Mouse (Mus musculus): Measurements from ENCODE around the gene Tmem200a. TPM values are rescaled to one million over a fixed set of nuclear protein-coding genes. Genes with fewer than 3 reads are reported as not detected.
"Not testable (repeated sequence)": the region's sequence is repeated elsewhere in the genome, so short reads cannot be mapped to it uniquely, and the experiment has no call there.

Gene Tmem200a
- polyA plus RNA-seq, 1 experiment from 2014 or later, result 25.2 TPM

GRCm38 (mm10) chr10:25920640-25921278 is 158.1 kb downstream of the Tmem200a start:
- Histone ChIP-seq H3K9ac (no peak overlapping the region), H3K4me2 (replicated peaks) (no peak overlapping the region), H3K4me3 (no peak overlapping the region), H3K36me3 (no peaks in the 10 kb centered on the region), H3K4me1 (no peaks in the 10 kb centered on the region), H3K9me3 (replicated peaks) (no peaks in the 10 kb centered on the region), H3K27ac (no peak overlapping the region), H3K27me3 (no peaks in the 10 kb centered on the region)
- ATAC-seq (ENCODE audit: low FRiP score), result no peak
- WGBS, result 52% methylated on average over 4 of the region's 4 CpGs

- H3K4me2 ChIP-seq (replicated peaks), result no peak overlapping the region
- no peaks in the 10 kb centered on the region for H3K9me3 ChIP-seq (replicated peaks)
- no peaks in the 10 kb centered on the region for H3K27me3 ChIP-seq
- WGBS, result 85% methylated on average over 2 of the region's 2 CpGs
- H3K27ac ChIP-seq, result no peak overlapping the region
- no peaks in the 10 kb centered on the region for H3K36me3 ChIP-seq
- H3K4me3 ChIP-seq, result no peak overlapping the region
- H3K9ac ChIP-seq, result no peak overlapping the region
- no peak for ATAC-seq (ENCODE audit: low FRiP score)
- no peaks in the 10 kb centered on the region for H3K4me1 ChIP-seq
These were observed 160.7 kb downstream of the Tmem200a start for GRCm38 (mm10) chr10:25918103-25918502.

- H3K36me3 ChIP-seq, result no peaks in the 10 kb centered on the region
- H3K4me2 ChIP-seq (replicated peaks), result no peak overlapping the region
- no peak overlapping the region for H3K4me3 ChIP-seq
- ATAC-seq (ENCODE audit: low FRiP score), result no peak
- no peak overlapping the region for H3K27ac ChIP-seq
- no peaks in the 10 kb centered on the region for H3K27me3 ChIP-seq
- WGBS, result 52% methylated on average over 6 of the region's 6 CpGs
- no peaks in the 10 kb centered on the region for H3K4me1 ChIP-seq
- no peaks in the 10 kb centered on the region for H3K9me3 ChIP-seq (replicated peaks)
- no peak overlapping the region for H3K9ac ChIP-seq
These were observed 168.6 kb downstream of the Tmem200a start for GRCm38 (mm10) chr10:25910270-25910669.

GRCm38 (mm10) chr10:25908027-25909012 is 170.5 kb downstream of the Tmem200a start:
- Histone ChIP-seq H3K9me3 (replicated peaks) (no peaks in the 10 kb centered on the region), H3K4me1 (no peaks in the 10 kb centered on the region), H3K4me2 (replicated peaks) (no peak overlapping the region), H3K4me3 (no peak overlapping the region), H3K27ac (no peak overlapping the region), H3K9ac (no peak overlapping the region), H3K27me3 (no peaks in the 10 kb centered on the region), H3K36me3 (no peaks in the 10 kb centered on the region)
- WGBS, result 47% methylated on average over 10 of the region's 10 CpGs
- 0 out of 2 replicates have a peak, but pooled peaks have one; percentile 46 for ATAC-seq (ENCODE audit: low FRiP score)

GRCm38 (mm10) chr10:25894126-25894525 is 184.7 kb downstream of the Tmem200a start:
- H3K4me3 ChIP-seq; H3K27ac ChIP-seq; H3K9ac ChIP-seq; H3K9me3 ChIP-seq (replicated peaks); H3K4me1 ChIP-seq; H3K36me3 ChIP-seq; H3K27me3 ChIP-seq; H3K4me2 ChIP-seq (replicated peaks); ATAC-seq (ENCODE audit: low FRiP score): not testable (repeated sequence)
- WGBS, result 89% methylated on average over 5 of the region's 5 CpGs

- Histone ChIP-seq H3K4me3 (no peak overlapping the region), H3K4me2 (replicated peaks) (no peak overlapping the region), H3K4me1 (no peaks in the 10 kb centered on the region), H3K9me3 (replicated peaks) (no peaks in the 10 kb centered on the region), H3K27me3 (no peaks in the 10 kb centered on the region), H3K27ac (no peak overlapping the region), H3K36me3 (no peaks in the 10 kb centered on the region), H3K9ac (no peak overlapping the region)
- WGBS, result 50% methylated on average over 6 of the region's 6 CpGs
- no peak for ATAC-seq (ENCODE audit: low FRiP score)
These were observed 191.6 kb downstream of the Tmem200a start for GRCm38 (mm10) chr10:25887225-25887624.

GRCm38 (mm10) chr10:25884512-25884911 is 194.3 kb downstream of the Tmem200a start:
- Histone ChIP-seq H3K4me2 (replicated peaks) (no peak overlapping the region), H3K27me3 (no peaks in the 10 kb centered on the region), H3K36me3 (no peaks in the 10 kb centered on the region), H3K4me3 (no peak overlapping the region), H3K9me3 (replicated peaks) (no peaks in the 10 kb centered on the region), H3K4me1 (no peaks in the 10 kb centered on the region), H3K9ac (no peak overlapping the region), H3K27ac (no peak overlapping the region)
- no peak for ATAC-seq (ENCODE audit: low FRiP score)
- 85% methylated on average over 2 of the region's 2 CpGs for WGBS

GRCm38 (mm10) chr10:25877731-25878130 is 201.1 kb downstream of the Tmem200a start:
- no peaks in the 10 kb centered on the region for H3K9me3 ChIP-seq (replicated peaks)
- no peak for ATAC-seq (ENCODE audit: low FRiP score)
- H3K4me2 ChIP-seq (replicated peaks), result no peak overlapping the region
- no peaks in the 10 kb centered on the region for H3K36me3 ChIP-seq
- H3K27me3 ChIP-seq, result no peaks in the 10 kb centered on the region
- WGBS, result 30% methylated on average over 2 of the region's 2 CpGs
- no peaks in the 10 kb centered on the region; the same call in 1 of the 2 replicates for H3K4me1 ChIP-seq
- H3K27ac ChIP-seq, result no peak overlapping the region
- H3K9ac ChIP-seq, result no peak overlapping the region
- H3K4me3 ChIP-seq, result no peak overlapping the region

GRCm38 (mm10) chr10:25876809-25877208 is 202.0 kb downstream of the Tmem200a start:
- no peaks in the 10 kb centered on the region; the same call in 1 of the 2 replicates for H3K4me1 ChIP-seq
- H3K4me3 ChIP-seq, result no peak overlapping the region
- H3K4me2 ChIP-seq (replicated peaks), result no peak overlapping the region
- H3K36me3 ChIP-seq, result no peaks in the 10 kb centered on the region
- WGBS, result 61% methylated on average over 3 of the region's 3 CpGs
- H3K27me3 ChIP-seq, result no peaks in the 10 kb centered on the region
- H3K9me3 ChIP-seq (replicated peaks), result no peaks in the 10 kb centered on the region
- H3K9ac ChIP-seq, result no peak overlapping the region
- no peak overlapping the region for H3K27ac ChIP-seq
- ATAC-seq (ENCODE audit: low FRiP score), result no peak

GRCm38 (mm10) chr10:25868739-25869138 is 210.1 kb downstream of the Tmem200a start:
- 86% methylated on average over 6 of the region's 6 CpGs for WGBS
- Histone ChIP-seq H3K9me3 (replicated peaks) (no peaks in the 10 kb centered on the region), H3K27ac (no peak overlapping the region), H3K36me3 (no peaks in the 10 kb centered on the region), H3K27me3 (no peaks in the 10 kb centered on the region), H3K4me1 (no peaks in the 10 kb centered on the region), H3K4me3 (no peak overlapping the region), H3K9ac (no peak overlapping the region), H3K4me2 (replicated peaks) (no peak overlapping the region)
- ATAC-seq (ENCODE audit: low FRiP score), result no peak

Data from hindbrain, embryonic 12.5 days (tissue).